Mouse (Mus musculus) bone marrow, adult 2 months (tissue): ENCODE measurements at regions not wholly inside any gene's neighbourhood (a gene's known extent, or its start where the extent isn't known, plus 50 kb on each side); places are given as distances from the start of the nearest gene placed in this dataset.

Source experiments
- CTCF ChIP-seq: fragments of 200-500 bp; IDR thresholded peaks from 2 replicates; pipeline ENCODE4 v1.5.1; 2011; ENCODE audit warnings: low read length, control low read depth; ENCODE audit not compliant: control insufficient read depth, insufficient read depth
- POLR2A ChIP-seq: fragments of 200-500 bp; IDR thresholded peaks from 2 replicates; pipeline ENCODE4 v1.6.1; 2011; ENCODE audit warnings: low read depth, mild to moderate bottlenecking, control low read depth, low read length, borderline replicate concordance; ENCODE audit not compliant: control insufficient read depth

GRCm38 (mm10) chr2:117802686-117803085, 309.0 kb upstream of the Thbs1 start:
- TF ChIP-seq CTCF (no peak), POLR2A (no peak)
